Mouse (Mus musculus) limb, embryonic 14.5 days (tissue): ENCODE results near the gene Cela3b. TPM values are rescaled to one million over a fixed set of nuclear protein-coding genes. Genes with fewer than 3 reads are reported as not detected.

ENCODE experiments used
- ATAC-seq: fragments of 200-750 bp; cut with Nextera tagmentation; 2 replicates; pipeline ENCODE4 v1.8.0; 2017; ENCODE audit warnings: low read depth, moderate number of reproducible peaks, moderate TSS enrichment; ENCODE audit not compliant: low FRiP score
- DNase-seq: peaks from one replicate; pipeline ENCODE4 v3.0.0-alpha.2; 2015; ENCODE audit warnings: low spot score
- H3K27ac ChIP-seq: fragments of 300-500 bp; sonication (generic); replicated peaks from 2 replicates; pipeline ENCODE4 v1.5.1; 2014; ENCODE audit warnings: low read depth, mild to moderate bottlenecking, low read length, moderate library complexity, mixed read lengths
- H3K27me3 ChIP-seq: fragments of 300-500 bp; sonication (generic); 2 replicates; pipeline ENCODE4 v1.6.1; 2014; ENCODE audit warnings: low read length, mixed read lengths; ENCODE audit not compliant: control insufficient read depth, insufficient read depth
- H3K36me3 ChIP-seq: fragments of 300-500 bp; sonication (generic); 2 replicates; pipeline ENCODE4 v1.6.1; 2014; ENCODE audit warnings: mild to moderate bottlenecking, low read length, moderate library complexity, mixed read lengths; ENCODE audit not compliant: control insufficient read depth, insufficient read depth
- H3K4me1 ChIP-seq: fragments of 300-500 bp; sonication (generic); 2 replicates; pipeline ENCODE4 v1.6.1; 2014; ENCODE audit warnings: antibody characterized with exemption, low read length, mixed read lengths; ENCODE audit not compliant: control insufficient read depth, insufficient read depth
- H3K4me2 ChIP-seq: fragments of 300-500 bp; sonication (generic); replicated peaks from 2 replicates; pipeline ENCODE4 v1.6.1; 2014; ENCODE audit warnings: low read depth, mild to moderate bottlenecking, low read length, moderate library complexity; ENCODE audit not compliant: severe bottlenecking
- H3K4me3 ChIP-seq: fragments of 300-500 bp; sonication (generic); replicated peaks from 2 replicates; pipeline ENCODE4 v1.5.1; 2014; ENCODE audit warnings: low read length
- H3K9ac ChIP-seq: fragments of 300-500 bp; sonication (generic); 2 replicates; pipeline ENCODE4 v1.6.1; 2014; ENCODE audit warnings: mild to moderate bottlenecking, low read depth, low read length, moderate library complexity; ENCODE audit not compliant: severe bottlenecking
- H3K9me3 ChIP-seq: fragments of 300-500 bp; sonication (generic); 2 replicates; pipeline ENCODE4 v1.6.1; 2016; ENCODE audit warnings: low read length; ENCODE audit not compliant: control insufficient read depth
- POLR2A ChIP-seq: fragments of 200-500 bp; IDR thresholded peaks from 2 replicates; pipeline ENCODE4 v1.8.0; 2012; ENCODE audit warnings: inconsistent platforms, mild to moderate bottlenecking, moderate library complexity, borderline replicate concordance; ENCODE audit not compliant: insufficient read depth, insufficient read length; ENCODE audit errors: extremely low read depth
- WGBS: fragments of 180-500 bp; shearing (Covaris S2); extraction: QIAGEN DNeasy Blood & Tissue Kit; methylation state at CpG from one replicate; pipeline ENCODE4 v1.1.7; 2014; 5-methylcytosine and 5-hydroxymethylcytosine counted together
- polyA plus RNA-seq, 2 experiments: library from polyadenylated mRNA; depleted of rRNA in 1 of 2; stranded (reverse) in 1 of 2; unstranded in 1 of 2; fragments of >200 nt; fragmentation: Nextera tagmentation in 1 of 2; extraction: Ambion mirVana in 1 of 2; gene quantifications; 2 replicates each; pipeline versions ENCODE4 v1.2.1 to v1.2.3; 2012 to 2014

Cela3b gene
- polyA plus RNA-seq, 2 experiments: 0.28 to 0.29 TPM

- ATAC-seq: no peak
- no peaks in the 10 kb centered on the region for H3K27me3 ChIP-seq
- H3K27ac ChIP-seq: no peak overlapping the region
- no peak overlapping the region for H3K4me2 ChIP-seq
- no peaks in the 10 kb centered on the region for H3K4me1 ChIP-seq
- no peak overlapping the region for H3K9ac ChIP-seq
- TF ChIP-seq POLR2A: no peak
- no peaks in the 10 kb centered on the region for H3K36me3 ChIP-seq
- H3K9me3 ChIP-seq: no peaks in the 10 kb centered on the region
- no peak overlapping the region for H3K4me3 ChIP-seq
- DNase-seq: no peak
- 89% methylated on average over 14 of the region's 14 CpGs for WGBS
Observed at GRCm38 (mm10) chr4:137454582-137454981, 24.2 kb upstream of the Cela3b start.

DNA sequence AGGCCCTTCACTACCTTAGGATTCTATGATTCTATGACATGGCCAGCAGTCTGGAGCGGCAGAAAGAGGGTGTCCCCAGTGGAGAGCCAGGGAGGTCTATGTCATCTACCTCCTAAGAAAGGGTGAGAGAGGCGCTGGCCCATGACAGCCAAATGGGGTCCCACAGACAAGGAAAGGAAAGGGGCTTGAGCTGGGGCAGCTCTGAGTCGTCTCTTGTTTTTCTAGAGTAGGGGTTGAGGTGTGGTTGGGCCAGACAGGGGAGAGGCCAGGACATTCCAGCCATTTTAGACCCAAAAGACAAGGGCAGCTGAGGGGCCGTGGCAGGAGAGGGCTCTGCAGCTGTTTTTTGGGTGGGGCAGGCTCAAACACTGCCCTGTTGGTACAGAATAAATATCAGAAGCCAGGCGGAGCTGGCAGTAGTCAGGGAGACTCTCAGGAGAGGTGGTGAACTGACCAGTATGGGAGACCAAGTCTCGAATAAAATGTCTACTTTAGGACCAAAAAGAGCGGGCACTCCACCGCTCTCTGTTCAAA lies 23.0 kb upstream of the Cela3b start, which contains the start of gene 1700013G24Rik:
Gene 1700013G24Rik (plus strand): TSS at position 51 of the 534 bp plus-strand sequence.
- no peak within 1 kb of the TSS for H3K4me2 ChIP-seq
- no peaks in the 10 kb centered on the region for H3K9me3 ChIP-seq
- no peaks in the 10 kb centered on the region for H3K27me3 ChIP-seq
- DNase-seq: no peak
- no peaks in the 10 kb centered on the region for H3K36me3 ChIP-seq
- no peak for TF ChIP-seq POLR2A
- no peak within 1 kb of the TSS for H3K27ac ChIP-seq
- peak; percentile 12; the same call in 1 of the 2 replicates for ATAC-seq
- WGBS: 78% methylated on average over 8 of the region's 8 CpGs
- H3K9ac ChIP-seq: no peak within 1 kb of the TSS
- peaks cover 4% of the 10 kb centered on the region for H3K4me1 ChIP-seq
- no peak within 1 kb of the TSS for H3K4me3 ChIP-seq

DNA sequence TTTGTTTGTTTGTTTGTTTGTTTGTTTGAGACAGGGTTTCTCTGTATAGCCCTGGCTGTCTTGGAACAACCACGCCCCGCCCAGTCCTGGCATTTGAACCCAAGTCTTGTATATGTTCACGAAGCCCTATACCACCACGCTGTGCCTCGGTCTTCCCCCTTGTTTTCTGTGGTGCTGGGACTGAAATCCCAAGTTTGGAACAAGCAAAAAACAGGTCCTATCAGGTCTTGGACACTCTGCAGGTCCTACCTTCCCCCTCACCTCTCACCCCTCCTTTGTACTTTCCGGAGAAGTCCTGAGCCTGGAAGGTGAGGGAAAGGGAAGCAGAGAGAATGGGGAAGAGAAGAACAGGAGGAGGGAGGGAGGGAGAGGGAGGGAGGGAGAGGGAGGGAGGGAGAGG lies 21.9 kb upstream of the Cela3b start:
- H3K4me3 ChIP-seq: no peak overlapping the region
- H3K27me3 ChIP-seq: no peaks in the 10 kb centered on the region
- WGBS: 90% methylated on average over 6 of the region's 6 CpGs
- H3K4me1 ChIP-seq: peaks cover 9% of the 10 kb centered on the region
- H3K9ac ChIP-seq: no peak overlapping the region
- no peak overlapping the region for H3K4me2 ChIP-seq
- H3K9me3 ChIP-seq: no peaks in the 10 kb centered on the region
- DNase-seq (no peak), ATAC-seq (no peak)
- no peak overlapping the region for H3K27ac ChIP-seq
- no peak for TF ChIP-seq POLR2A
- H3K36me3 ChIP-seq: no peaks in the 10 kb centered on the region

GRCm38 (mm10) chr4:137449715-137450114 lies 19.4 kb upstream of the Cela3b start:
- Histone ChIP-seq H3K27me3 (no peaks in the 10 kb centered on the region), H3K27ac (no peak overlapping the region)
- 83% methylated on average over 10 of the region's 10 CpGs for WGBS

DNA sequence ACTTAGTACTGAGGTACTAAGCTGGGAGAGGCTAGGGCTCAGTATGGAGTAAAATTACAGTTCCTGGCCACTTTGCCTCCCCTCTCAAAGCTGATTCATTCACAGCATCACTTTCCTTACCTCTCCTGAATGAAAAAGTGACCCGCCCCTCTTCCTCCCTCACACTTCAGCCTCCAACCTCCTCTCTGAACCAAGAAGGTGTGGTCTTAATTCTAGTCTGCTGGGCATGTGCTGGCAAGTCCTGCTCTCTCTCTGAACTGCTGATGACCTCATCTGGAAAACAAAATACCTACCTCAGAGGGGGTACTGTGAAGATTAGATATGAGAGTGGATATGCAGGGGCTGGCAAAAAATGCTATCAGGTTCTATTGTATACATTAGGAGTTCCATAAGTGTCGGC lies 18.8 kb upstream of the Cela3b start:
- H3K4me2 ChIP-seq: no peak overlapping the region
- H3K4me3 ChIP-seq: no peak overlapping the region
- DNase-seq (no peak), ATAC-seq (no peak)
- H3K27ac ChIP-seq: no peak overlapping the region
- H3K4me1 ChIP-seq: peaks cover 9% of the 10 kb centered on the region
- H3K27me3 ChIP-seq: no peaks in the 10 kb centered on the region
- no peaks in the 10 kb centered on the region for H3K36me3 ChIP-seq
- no peak for TF ChIP-seq POLR2A
- 62% methylated on average over 2 of the region's 2 CpGs for WGBS
- H3K9me3 ChIP-seq: no peaks in the 10 kb centered on the region
- no peak overlapping the region for H3K9ac ChIP-seq

More at GRCm38 (mm10) chr4:137449715-137450114, 19.4 kb upstream of the Cela3b start:
- Histone ChIP-seq H3K9ac (no peak overlapping the region), H3K36me3 (no peaks in the 10 kb centered on the region), H3K4me1 (peaks cover 9% of the 10 kb centered on the region), H3K4me2 (no peak overlapping the region), H3K4me3 (no peak overlapping the region), H3K9me3 (no peaks in the 10 kb centered on the region)
- no peak for DNase-seq
- TF ChIP-seq POLR2A: no peak
- no peak for ATAC-seq
